Mouse (Mus musculus): Measurements from ENCODE around the gene Dst. TPM values are rescaled to one million over a fixed set of nuclear protein-coding genes. Genes with fewer than 3 reads are reported as not detected.

Gene Dst
- total and polyA plus RNA-seq, 3 experiments: 9.1 to 28.0 (median 20.5) TPM

- no peak overlapping the region for H3K27ac ChIP-seq (ENCODE audit: insufficient read depth, low read depth)
- peaks cover 4 to 42% of the 10 kb centered on the region in 2 experiments; a peak in 3 of 4 replicates for H3K4me1 ChIP-seq (ENCODE audit: control insufficient read depth in 1 of 2, insufficient read depth in 2 of 2)
- dilution Hi-C loops (cut with MboI; ENCODE audit: extremely low pct_ligation_motif_present, extremely low pct_unique_long_range_greater_than_20kb, low sequenced_read_pairs) (no loop called here), in situ Hi-C loops (cut with MboI; ENCODE audit: low pct_ligation_motif_present, low pct_unique_long_range_greater_than_20kb, low sequenced_read_pairs) (no loop called here)
- peaks cover 0 to 12% of the 10 kb centered on the region in 2 experiments for H3K36me3 ChIP-seq (replicated peaks in 1 of 2; ENCODE audit: control insufficient read depth in 1 of 2, insufficient read depth in 1 of 2, low read length in 1 of 2)
- no peak for TF ChIP-seq TCF12 (IDR thresholded peaks at IDR 0.05; ENCODE audit: low read depth, low read length)
- no peak for TF ChIP-seq EP300 (IDR thresholded peaks at IDR 0.05; ENCODE audit: low read length)
- no peak for TF ChIP-seq POLR2A (IDR thresholded peaks at IDR 0.05; ENCODE audit: low read depth, low read length)
- no peak for TF ChIP-seq HCFC1 (IDR thresholded peaks at IDR 0.05; ENCODE audit: low read depth, low read length)
- TF ChIP-seq ZMIZ1 (IDR thresholded peaks at IDR 0.05; ENCODE audit: low read depth, low read length): no peak
- no peak for TF ChIP-seq CHD1 (IDR thresholded peaks at IDR 0.05; ENCODE audit: low read depth, low read length)
- H3K4me2 ChIP-seq (ENCODE audit: insufficient read depth, low read depth, poor library complexity, severe bottlenecking): no peak overlapping the region
- H3K27me3 ChIP-seq (replicated peaks): no peaks in the 10 kb centered on the region
- DNase-seq (ENCODE audit: extremely low read depth): no peak
- H3K9ac ChIP-seq (ENCODE audit: insufficient read depth, low read depth): no peak overlapping the region
- no peaks in the 10 kb centered on the region for H3K79me2 ChIP-seq (replicated peaks; ENCODE audit: control insufficient read depth, extremely low read depth, insufficient read depth, poor library complexity, severe bottlenecking)
- no peak overlapping the region for H3K4me3 ChIP-seq (replicated peaks in 1 of 3; ENCODE audit: low read depth in 2 of 3, low read length in 2 of 3, poor library complexity in 1 of 3)
- H3K9me3 ChIP-seq (replicated peaks; ENCODE audit: low read length): no peaks in the 10 kb centered on the region
These were observed 203.9 kb downstream of the Dst start for GRCm38 (mm10) chr1:34111954-34112353.

- no peaks in the 10 kb centered on the region for H3K79me2 ChIP-seq (replicated peaks; ENCODE audit: control insufficient read depth, extremely low read depth, insufficient read depth, poor library complexity, severe bottlenecking)
- peaks cover 0 to 15% of the 10 kb centered on the region in 2 experiments for H3K36me3 ChIP-seq (replicated peaks in 1 of 2; ENCODE audit: control insufficient read depth in 1 of 2, insufficient read depth in 1 of 2, low read length in 1 of 2)
- H3K4me3 ChIP-seq (replicated peaks in 1 of 3; ENCODE audit: low read depth in 2 of 3, low read length in 2 of 3, poor library complexity in 1 of 3): no peak overlapping the region
- no peaks in the 10 kb centered on the region for H3K9me3 ChIP-seq (replicated peaks; ENCODE audit: low read length)
- DNase-seq (ENCODE audit: extremely low read depth): no peak
- no peak overlapping the region for H3K9ac ChIP-seq (ENCODE audit: insufficient read depth, low read depth)
- H3K27me3 ChIP-seq (replicated peaks): no peaks in the 10 kb centered on the region
- dilution Hi-C loops (cut with MboI; ENCODE audit: extremely low pct_ligation_motif_present, extremely low pct_unique_long_range_greater_than_20kb, low sequenced_read_pairs) (no loop called here), in situ Hi-C loops (cut with MboI; ENCODE audit: low pct_ligation_motif_present, low pct_unique_long_range_greater_than_20kb, low sequenced_read_pairs) (no loop called here)
- H3K4me2 ChIP-seq (ENCODE audit: insufficient read depth, low read depth, poor library complexity, severe bottlenecking): no peak overlapping the region
- H3K27ac ChIP-seq (ENCODE audit: insufficient read depth, low read depth): no peak overlapping the region
- TF ChIP-seq ZMIZ1 (IDR thresholded peaks at IDR 0.05; ENCODE audit: low read depth, low read length) (no peak), E2F4 (IDR thresholded peaks at IDR 0.05; ENCODE audit: insufficient replicate concordance, low read depth, low read length) (no peak), USF1 (IDR thresholded peaks at IDR 0.05; ENCODE audit: low read depth, low read length) (no peak), MEF2A (IDR thresholded peaks at IDR 0.05; ENCODE audit: borderline replicate concordance, low read depth, low read length) (no peak), RAD21 (IDR thresholded peaks at IDR 0.05; ENCODE audit: low read depth, low read length) (no peak), TCF12 (IDR thresholded peaks at IDR 0.05; ENCODE audit: low read depth, low read length) (no peak), ELF1 (IDR thresholded peaks at IDR 0.05; ENCODE audit: low read depth, low read length) (no peak), TBP (conservative IDR thresholded peaks at IDR 0.05; ENCODE audit: low read depth, low read length) (no peak)
- H3K4me1 ChIP-seq (ENCODE audit: control insufficient read depth in 1 of 2, insufficient read depth in 2 of 2): peaks cover 15 to 77% of the 10 kb centered on the region in 2 experiments
These were observed 208.4 kb downstream of the Dst start for GRCm38 (mm10) chr1:34116444-34116843.

GRCm38 (mm10) chr1:34117056-34117455, 209.0 kb downstream of the Dst start:
- dilution Hi-C loops (cut with MboI; ENCODE audit: extremely low pct_ligation_motif_present, extremely low pct_unique_long_range_greater_than_20kb, low sequenced_read_pairs): no loop called here
- in situ Hi-C loops (cut with MboI; ENCODE audit: low pct_ligation_motif_present, low pct_unique_long_range_greater_than_20kb, low sequenced_read_pairs): no loop called here
- Histone ChIP-seq H3K36me3 (replicated peaks in 1 of 2; ENCODE audit: control insufficient read depth in 1 of 2, insufficient read depth in 1 of 2, low read length in 1 of 2) (peaks cover 0 to 19% of the 10 kb centered on the region in 2 experiments), H3K4me1 (ENCODE audit: control insufficient read depth in 1 of 2, insufficient read depth in 2 of 2) (peaks cover 15 to 77% of the 10 kb centered on the region in 2 experiments), H3K4me2 (ENCODE audit: insufficient read depth, low read depth, poor library complexity, severe bottlenecking) (peak overlapping the region; percentile 47), H3K4me3 (replicated peaks in 1 of 3; ENCODE audit: low read depth in 2 of 3, low read length in 2 of 3, poor library complexity in 1 of 3) (peak overlapping the region in 2 of 3 experiments; percentile 11 to 29), H3K27ac (ENCODE audit: insufficient read depth, low read depth) (no peak overlapping the region), H3K27me3 (replicated peaks) (no peaks in the 10 kb centered on the region), H3K79me2 (replicated peaks; ENCODE audit: control insufficient read depth, extremely low read depth, insufficient read depth, poor library complexity, severe bottlenecking) (no peaks in the 10 kb centered on the region), H3K9me3 (replicated peaks; ENCODE audit: low read length) (no peaks in the 10 kb centered on the region), H3K9ac (ENCODE audit: insufficient read depth, low read depth) (peak overlapping the region; percentile 17; the same call in 1 of the 2 replicates)
- DNase-seq (ENCODE audit: extremely low read depth): peak; percentile 60
- TF ChIP-seq POLR2A (IDR thresholded peaks at IDR 0.05; ENCODE audit: low read depth, low read length) (no peak), GABPA (IDR thresholded peaks at IDR 0.05; ENCODE audit: insufficient replicate concordance, low read depth, low read length) (no peak), BHLHE40 (IDR thresholded peaks at IDR 0.05; ENCODE audit: low read depth, low read length) (peak; percentile 51), MAX (IDR thresholded peaks at IDR 0.05; ENCODE audit: low read length) (no peak), POLR2AphosphoS2 (IDR thresholded peaks at IDR 0.05; ENCODE audit: low read depth, low read length) (no peak), USF1 (IDR thresholded peaks at IDR 0.05; ENCODE audit: low read depth, low read length) (no peak), CHD2 (IDR thresholded peaks at IDR 0.05; ENCODE audit: low read length) (no peak), ELF1 (IDR thresholded peaks at IDR 0.05; ENCODE audit: low read depth, low read length) (peak; percentile 77), MAZ (IDR thresholded peaks at IDR 0.05; ENCODE audit: low read depth, low read length) (no peak), CTCF (conservative IDR thresholded peaks at IDR 0.05 in 1 of 2, IDR thresholded peaks at IDR 0.05 in 1 of 2; ENCODE audit: low read depth in 2 of 2, low read length in 2 of 2) (no peak), NRF1 (IDR thresholded peaks at IDR 0.05; ENCODE audit: low read depth, low read length) (no peak), ETS1 (conservative IDR thresholded peaks at IDR 0.05; ENCODE audit: low read depth, low read length) (no peak), SMC3 (IDR thresholded peaks at IDR 0.05; ENCODE audit: low read depth, low read length) (no peak), MEF2A (IDR thresholded peaks at IDR 0.05; ENCODE audit: borderline replicate concordance, low read depth, low read length) (no peak), ZMIZ1 (IDR thresholded peaks at IDR 0.05; ENCODE audit: low read depth, low read length) (no peak), IRF4 (IDR thresholded peaks at IDR 0.05; ENCODE audit: low read depth, low read length) (no peak), USF2 (conservative IDR thresholded peaks at IDR 0.05; ENCODE audit: low read depth, low read length) (no peak), TCF12 (IDR thresholded peaks at IDR 0.05; ENCODE audit: low read depth, low read length) (no peak), MAFK (IDR thresholded peaks at IDR 0.05; ENCODE audit: insufficient replicate concordance, low read length) (no peak)
